Mouse (Mus musculus) B cell, adult (primary cell): ENCODE data around the gene Cul5. TPM values are rescaled to one million over a fixed set of nuclear protein-coding genes. Genes with fewer than 3 reads are reported as not detected.

Experiments
- total RNA-seq: library from RNA; stranded (reverse); gene quantifications from 4 replicates; pipeline ENCODE4 v1.2.4, GENCODE M21; 2023; ENCODE audit not compliant: inconsistent age

Gene Cul5
- 36.1 to 40.8 TPM (median 36.9 TPM) in 4 replicates for total RNA-seq

GRCm38 (mm10) chr9:53669680-53670219, at the start of gene Cul5:
Cul5 (minus strand) TSS chr9:53670014.

GRCm38 (mm10) chr9:53705992-53706696, 36.3 kb upstream of the Cul5 start, which contains the start of gene Rab39:
Rab39 (minus strand) TSS chr9:53706232.

GRCm38 (mm10) chr9:53609968-53610781, 59.6 kb downstream of the Cul5 start, which contains the start of gene Acat1:
Acat1 (minus strand) TSS chr9:53610382.

Other genes starting within 250 kb of the Cul5 start
- 57.4 to 61.1 TPM (median 60.5 TPM) in 4 replicates for gene Atm, start 133.3 kb downstream of the Cul5 start, total RNA-seq
- gene Npat, start 133.0 kb downstream of the Cul5 start, total RNA-seq: 15.2 to 20.3 TPM (median 16.8 TPM) in 4 replicates
- gene Acat1, start 59.6 kb downstream of the Cul5 start, total RNA-seq: 23.4 to 30.0 TPM (median 26.6 TPM) in 4 replicates
- gene Rab39, start 36.2 kb upstream of the Cul5 start, total RNA-seq: 4.5 to 5.6 TPM (median 5.0 TPM) in 4 replicates
- 2.7 to 3.2 TPM (median 3.0 TPM) in 4 replicates for gene Slc35f2, start 101.5 kb upstream of the Cul5 start, total RNA-seq
- gene Sln, start 180.2 kb upstream of the Cul5 start, total RNA-seq: not detected in 4 replicates